Mouse (Mus musculus) C2C12 (cell line): Measurements from ENCODE around the gene Tmem131l.

ENCODE experiments used
- CEBPB ChIP-seq: IDR thresholded peaks from one replicate; pipeline ENCODE4 v1.6.1; 2011; ENCODE audit warnings: low read depth, mild to moderate bottlenecking, control low read depth, moderate library complexity
- CTCF ChIP-seq: IDR thresholded peaks from one replicate; pipeline ENCODE4 v1.5.1; 2011; ENCODE audit not compliant: control insufficient read depth, insufficient read depth, insufficient read length
- FOSL1 ChIP-seq: IDR thresholded peaks from one replicate; pipeline ENCODE4 v1.8.0; 2011; ENCODE audit warnings: mild to moderate bottlenecking, low read length; ENCODE audit not compliant: poor library complexity, insufficient read depth, severe bottlenecking
- MAX ChIP-seq: IDR thresholded peaks from one replicate; pipeline ENCODE4 v1.6.1; 2011; ENCODE audit warnings: mild to moderate bottlenecking, control low read depth
- MYOD1 ChIP-seq: IDR thresholded peaks from one replicate; pipeline ENCODE4 v1.6.1; 2011; ENCODE audit warnings: low read depth; ENCODE audit not compliant: control insufficient read depth, insufficient read length
- MYOG ChIP-seq: IDR thresholded peaks from one replicate; pipeline ENCODE4 v1.6.1; 2011; ENCODE audit not compliant: control insufficient read depth, insufficient read length; ENCODE audit errors: extremely low read depth
- USF1 ChIP-seq: IDR thresholded peaks from one replicate; pipeline ENCODE4 v1.6.1; 2011; ENCODE audit warnings: low read depth, mild to moderate bottlenecking, control low read depth, moderate library complexity

GRCm38 (mm10) chr3:83943212-83943611, 96.8 kb downstream of the Tmem131l start:
- TF ChIP-seq CEBPB: no peak
- TF ChIP-seq CTCF: no peak
- TF ChIP-seq MAX: no peak
- TF ChIP-seq USF1: no peak
- TF ChIP-seq FOSL1: no peak
- TF ChIP-seq MYOG: no peak
- TF ChIP-seq MYOD1: no peak
